Mouse (Mus musculus) thymus, postnatal 4 days (tissue): ENCODE data around the gene Tenm2.

Experiments used
- DNase-seq: peaks from one replicate; pipeline ENCODE4 v3.0.0; 2021

The Tenm2 gene

DNA sequence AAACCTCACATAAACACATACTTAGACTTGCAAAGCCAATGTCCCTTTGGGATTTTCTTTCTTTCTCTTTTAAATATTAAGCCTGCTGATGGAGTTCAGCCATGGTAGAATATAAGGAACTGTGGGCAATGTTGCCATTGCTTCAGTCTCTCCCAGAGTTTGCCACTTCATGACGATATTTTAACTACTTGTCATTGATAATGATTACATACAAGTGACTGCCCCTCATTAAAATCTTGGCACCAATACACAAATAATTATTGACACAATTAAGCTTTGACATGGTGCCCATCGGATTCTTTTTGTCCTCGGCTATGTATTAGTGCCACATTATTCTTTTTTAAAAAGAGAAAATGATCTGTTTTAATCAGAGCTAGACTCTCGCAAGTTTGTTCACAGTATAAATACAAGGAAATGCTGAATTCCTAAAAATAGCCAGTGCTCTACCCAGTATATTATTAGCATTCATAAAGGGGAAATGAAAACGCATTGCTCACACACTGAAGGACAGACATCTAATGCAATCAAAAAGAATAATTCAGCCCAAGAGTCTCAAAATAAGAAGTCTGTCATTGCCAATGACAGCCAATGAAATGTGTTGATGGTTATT is 158.7 kb downstream of the Tenm2 start:
- DNase-seq = no peak

DNA sequence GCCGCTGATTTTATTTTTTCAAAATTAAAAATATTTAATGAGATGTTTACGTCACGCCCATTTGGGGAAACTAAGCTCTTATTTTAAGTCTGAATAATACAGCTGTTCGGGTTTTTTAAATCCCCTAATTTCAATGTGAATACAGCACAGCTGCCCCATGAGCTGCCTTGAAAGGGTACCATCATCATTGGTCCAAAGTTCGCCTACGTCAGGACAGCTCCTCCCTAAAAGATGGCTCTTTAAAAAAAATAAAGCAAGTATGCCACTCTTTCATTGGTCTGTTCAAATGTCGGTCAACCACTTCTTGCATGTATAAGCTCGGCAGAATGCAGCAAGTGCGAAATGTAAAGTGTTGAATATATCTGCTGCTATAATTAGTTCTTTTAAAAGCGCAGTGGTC is 160.4 kb downstream of the Tenm2 start:
- no peak for DNase-seq

DNA sequence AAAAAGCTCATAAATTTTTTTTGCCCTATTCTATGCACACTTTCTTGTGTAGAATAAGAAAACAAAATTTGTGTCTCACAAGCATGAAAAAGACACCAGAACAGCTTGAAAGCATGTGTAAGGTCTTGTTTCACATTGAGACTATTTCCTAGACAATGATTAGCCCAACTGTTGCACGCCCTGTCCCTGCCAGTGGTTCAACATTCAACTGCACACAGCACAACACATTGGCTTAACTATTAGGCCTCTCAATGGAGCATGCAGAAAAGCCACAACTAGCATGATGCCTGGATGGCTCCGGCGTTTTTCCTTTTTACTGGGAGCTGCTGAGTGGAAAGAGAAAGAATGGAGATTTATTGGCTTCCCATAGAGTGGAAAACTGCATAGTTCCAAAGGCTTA is 170.3 kb downstream of the Tenm2 start:
- DNase-seq = no peak

- peak; percentile 43 for DNase-seq
Measured at GRCm38 (mm10) chr11:37046671-37047070, 189.1 kb downstream of the Tenm2 start.

- DNase-seq = no peak
Measured at GRCm38 (mm10) chr11:37041259-37041658, 194.5 kb downstream of the Tenm2 start.

GRCm38 (mm10) chr11:37039283-37039682 is 196.5 kb downstream of the Tenm2 start:
- no peak for DNase-seq

DNA sequence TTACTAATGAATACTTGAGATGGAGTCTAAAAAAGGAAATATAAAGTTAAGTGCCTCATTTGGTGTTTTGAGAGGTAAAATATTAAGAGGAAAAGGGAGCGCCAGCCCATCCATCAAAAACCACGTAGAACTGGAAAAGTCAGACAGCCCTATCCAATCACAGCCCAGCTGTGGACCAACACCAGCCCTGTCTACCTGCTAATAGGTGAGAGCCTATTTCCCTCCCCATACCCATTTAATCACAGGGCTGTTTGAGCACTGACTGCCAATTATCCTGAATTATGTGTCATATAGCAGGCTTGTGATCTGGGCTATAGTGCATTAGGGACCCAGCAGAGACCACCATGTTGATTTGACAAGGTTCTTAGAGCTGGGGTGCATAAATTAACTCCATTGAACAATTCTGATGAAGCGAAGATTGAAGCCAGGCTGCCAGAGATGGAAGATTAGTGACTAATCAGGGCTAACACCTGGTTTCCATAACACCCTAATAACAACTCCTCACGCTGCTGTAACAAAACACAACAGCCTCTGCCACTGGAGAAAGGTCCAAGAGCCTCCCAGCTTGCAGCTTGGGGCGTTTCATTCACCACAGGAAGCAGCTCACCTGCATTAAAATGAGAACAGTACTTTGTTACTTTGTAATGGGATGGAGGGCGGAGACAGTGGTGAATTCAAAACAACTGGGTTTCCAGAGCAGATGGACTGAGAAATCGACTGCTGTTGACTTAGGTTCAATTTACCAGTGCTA is 204.3 kb downstream of the Tenm2 start:
- no peak for DNase-seq

- no peak for DNase-seq
Measured at GRCm38 (mm10) chr11:37011900-37012299, 223.9 kb downstream of the Tenm2 start.

DNA sequence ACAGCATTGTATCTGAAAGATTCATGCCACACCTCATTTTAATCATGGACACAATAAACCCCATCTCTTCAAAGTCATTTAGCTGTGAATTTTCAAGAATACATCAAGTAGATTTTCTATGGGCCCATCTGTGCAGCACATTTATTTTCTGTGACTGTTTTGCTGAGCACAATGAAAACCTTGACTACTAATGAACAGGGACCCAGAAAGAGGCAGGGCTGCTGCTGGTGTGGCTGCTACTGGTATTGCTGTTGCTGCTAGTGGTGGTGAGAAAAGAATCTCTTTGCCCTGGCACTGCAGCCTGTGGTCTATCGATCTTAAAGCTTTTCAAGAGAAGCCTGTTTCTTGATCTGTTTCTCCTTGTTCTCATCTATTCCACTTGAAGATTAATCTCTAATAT is 226.5 kb downstream of the Tenm2 start:
- DNase-seq = no peak

- no peak for DNase-seq
Measured at GRCm38 (mm10) chr11:36997668-36998067, 238.1 kb downstream of the Tenm2 start.

DNA sequence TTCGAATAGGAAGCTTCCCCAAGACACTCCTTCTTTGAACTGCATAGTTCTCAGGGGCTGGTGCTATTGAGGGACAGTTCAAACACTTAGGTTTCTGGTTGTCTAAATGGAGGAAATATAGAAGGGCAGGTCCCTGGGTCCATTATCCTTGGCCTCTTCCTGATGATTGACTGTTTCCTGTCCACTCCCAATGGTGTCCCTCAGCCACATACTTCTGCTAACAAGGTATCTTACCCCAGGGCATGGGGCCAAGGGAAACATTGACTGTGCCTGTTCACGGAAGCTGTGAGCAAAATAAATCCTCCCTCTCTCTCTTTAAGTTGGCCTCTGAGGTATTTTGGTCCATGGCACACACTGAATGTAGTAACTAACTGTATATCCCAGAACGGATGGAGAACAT is 244.9 kb downstream of the Tenm2 start:
- DNase-seq = no peak

DNA sequence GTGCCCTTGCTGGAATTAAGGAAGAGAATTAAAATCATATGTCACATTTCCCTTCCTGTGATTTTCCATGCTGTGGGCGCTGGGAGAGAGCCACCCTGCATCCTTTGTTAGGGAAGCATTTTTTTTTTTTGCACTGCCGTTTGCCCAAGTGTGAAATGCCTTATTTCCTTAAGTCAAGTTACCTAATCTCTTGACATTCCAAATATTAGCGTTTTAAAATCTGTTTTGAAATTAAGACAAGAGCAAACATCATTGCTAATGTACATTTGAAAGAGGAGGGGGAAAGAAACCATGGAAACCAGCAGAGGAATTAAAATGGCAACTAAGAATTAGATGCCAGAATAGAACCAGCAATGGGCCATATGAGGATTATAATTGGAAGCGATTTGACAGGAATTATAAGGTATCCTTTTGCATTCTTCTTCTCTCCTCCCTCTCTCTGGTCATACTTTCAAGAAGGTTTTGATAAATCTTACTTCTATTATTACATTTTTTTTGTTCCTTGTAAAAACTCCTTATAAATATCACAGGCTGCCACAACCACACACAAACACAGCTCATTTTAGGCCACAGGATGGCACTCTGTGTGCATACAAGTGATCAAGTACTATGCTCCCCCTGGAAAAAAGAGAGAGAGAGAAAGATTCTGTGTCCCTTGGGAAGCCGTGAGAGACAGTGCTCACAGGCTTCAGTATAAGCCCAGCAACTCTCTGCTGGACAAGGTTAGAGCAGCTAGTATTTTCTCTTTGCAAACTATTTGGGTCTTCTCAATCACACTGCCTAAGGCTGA is 246.8 kb downstream of the Tenm2 start:
- DNase-seq = no peak

GRCm38 (mm10) chr11:36974142-36974541 is 261.6 kb downstream of the Tenm2 start:
- DNase-seq = no peak

- DNase-seq = no peak
Measured at GRCm38 (mm10) chr11:36958102-36958501, 277.7 kb downstream of the Tenm2 start.

DNA sequence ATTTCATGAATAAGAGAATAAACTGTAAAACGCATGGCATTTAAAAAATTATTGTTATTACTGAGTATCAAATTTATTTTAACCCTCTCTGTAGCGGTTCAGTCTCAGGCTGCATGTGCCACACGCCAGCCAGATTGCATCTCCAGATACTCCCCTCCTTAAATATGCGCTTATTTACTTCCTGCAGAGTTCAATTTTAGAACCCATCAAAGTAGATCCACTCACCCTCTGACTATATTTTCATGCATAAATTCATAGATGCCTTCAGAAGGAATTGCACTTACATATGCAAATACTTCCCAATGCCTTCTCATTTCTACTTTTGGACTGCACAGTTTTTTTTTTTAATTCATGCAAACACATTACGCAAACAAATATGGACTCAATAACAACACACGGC is 294.3 kb downstream of the Tenm2 start:
- no peak for DNase-seq

DNA sequence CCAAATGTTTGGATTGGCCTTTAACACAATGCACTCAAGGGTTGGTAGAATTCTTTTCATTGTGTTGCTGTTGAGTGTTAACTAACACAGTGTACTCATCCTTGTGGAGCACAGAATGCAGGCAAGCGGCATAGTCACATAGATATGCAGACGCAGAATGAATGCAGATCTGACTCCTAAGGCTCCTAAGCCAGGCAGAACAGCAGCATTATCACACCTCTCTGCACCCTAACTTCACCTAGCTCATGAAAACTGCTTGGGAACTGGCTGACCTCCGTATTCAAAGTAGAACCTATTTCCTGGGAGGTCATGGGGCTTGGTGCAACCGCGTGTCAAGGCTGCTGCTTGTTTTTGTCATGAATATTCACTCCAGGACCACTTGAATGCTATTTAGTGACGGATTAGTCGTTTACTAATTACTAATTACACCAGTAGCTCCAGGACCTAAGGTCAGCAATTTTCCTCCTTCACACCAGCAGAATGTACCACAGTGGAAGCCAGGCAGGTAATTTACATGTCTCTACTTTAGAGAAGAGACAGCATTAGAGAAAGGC is 295.1 kb downstream of the Tenm2 start:
- DNase-seq = no peak

- DNase-seq = no peak
Measured at GRCm38 (mm10) chr11:36929817-36930216, 305.9 kb downstream of the Tenm2 start.

GRCm38 (mm10) chr11:36926705-36927406 is 308.9 kb downstream of the Tenm2 start:
- no peak for DNase-seq

DNA sequence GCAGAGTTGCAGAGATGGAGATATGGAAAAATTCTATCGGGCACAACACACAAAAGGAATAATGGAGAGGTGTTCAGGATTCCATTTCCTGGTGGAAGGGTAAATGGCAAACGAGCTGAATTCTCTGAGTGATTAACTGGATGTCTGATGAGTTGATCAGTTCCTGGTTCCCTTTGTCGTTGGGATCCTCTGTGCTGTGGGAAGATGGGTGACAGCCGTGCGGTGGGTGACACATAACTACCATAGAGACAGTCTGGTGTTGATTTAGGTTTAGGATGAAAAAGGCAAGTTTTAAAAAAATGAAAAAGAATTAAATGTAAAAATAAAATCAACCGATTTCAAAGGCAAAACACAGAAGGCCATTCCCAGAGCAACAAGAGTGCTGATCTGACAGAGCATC is 316.5 kb downstream of the Tenm2 start:
- no peak for DNase-seq

DNA sequence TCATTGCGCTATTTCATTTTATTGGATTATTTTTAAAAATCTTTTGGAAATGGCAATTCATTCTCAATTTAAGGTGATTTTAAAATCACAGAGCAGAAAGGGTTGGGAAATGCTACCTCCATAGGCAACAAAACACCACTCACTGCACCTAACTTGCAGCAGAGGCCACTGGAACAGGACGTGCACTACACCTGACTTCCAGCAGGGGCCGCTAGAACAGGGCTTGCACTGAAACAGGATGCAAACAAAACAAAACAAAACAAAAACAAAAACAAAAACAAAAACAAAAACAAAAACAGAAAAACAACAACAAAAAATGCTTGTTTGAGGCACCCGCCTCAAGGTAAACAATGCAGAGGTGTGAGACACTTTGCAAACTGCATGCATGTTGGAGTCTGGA is 324.4 kb downstream of the Tenm2 start:
- peak; percentile 12 for DNase-seq

- DNase-seq = no peak
Measured at GRCm38 (mm10) chr11:36909036-36909435, 326.7 kb downstream of the Tenm2 start.

- DNase-seq = no peak
Measured at GRCm38 (mm10) chr11:36902302-36902701, 333.5 kb downstream of the Tenm2 start.

GRCm38 (mm10) chr11:36893061-36893460 is 342.7 kb downstream of the Tenm2 start:
- DNase-seq = no peak
